In genomic region chr4:70409994-70410721, GRCm38 (mm10) we compare ENCODE assay signal across 8 mouse cellular contexts. TPM values are rescaled to one million over a fixed set of nuclear protein-coding genes. Genes with fewer than 3 reads are reported as not detected.
DNase-seq lines count a peak whose midpoint lies in the region; ATAC-seq and TF ChIP-seq lines count a peak whose summit lies in the region.

Gene Cdk5rap2 (minus strand): TSS chr4:70410443.

- peak within 1 kb of the TSS; percentile 86 for H3K27ac ChIP-seq in hindbrain, embryonic 13.5 days

- H3K4me2 ChIP-seq in hindbrain, embryonic 13.5 days, result peak within 1 kb of the TSS; percentile 70

- 0 out of 2 replicates have a peak, but pooled peaks cover under 1% of the 10 kb centered on the region for H3K36me3 ChIP-seq in hindbrain, embryonic 13.5 days

- TF ChIP-seq CTCF in Patski (IDR thresholded peaks at IDR 0.05), result no peak

- peaks cover 42% of the 10 kb centered on the region for H3K4me1 ChIP-seq in hindbrain, embryonic 13.5 days (replicated peaks)

- peak; percentile 86 for ATAC-seq in Patski
- peak; percentile 97 for ATAC-seq in hindbrain, embryonic 13.5 days (ENCODE audit: low FRiP score)

- in situ Hi-C loops in Patski (cut with MboI; ENCODE audit: low pct_unique_long_range_greater_than_20kb), result no loop called here

- no peaks in the 10 kb centered on the region for H3K9me3 ChIP-seq in hindbrain, embryonic 13.5 days

- H3K9ac ChIP-seq in hindbrain, embryonic 13.5 days, result peak within 1 kb of the TSS; percentile 80

- WGBS in hindbrain, embryonic 13.5 days, result under 1% methylated on average over 55 of the region's 55 CpGs

- CTCF ChIA-PET in Patski (lab: Charles Lee), result no interaction called here

- POLR2A ChIA-PET in Patski (lab: Charles Lee), result interaction anchor here (0.8 kb wide), 1 partner anchor 49 kb away, joined by 3 read pairs; no protein-coding TSS in a partner anchor

- peak within 1 kb of the TSS; percentile 68 for H3K4me3 ChIP-seq in hindbrain, embryonic 13.5 days

- peak; percentile 91 for DNase-seq in Patski (ENCODE audit: low read depth, low spot score)
- peak; percentile 95 to 96 for DNase-seq in cerebellum, postnatal 14 days
- peak; percentile 95 to 96 for DNase-seq in frontal cortex, postnatal 14 days (ENCODE audit: low spot score in 2 of 2)
- DNase-seq in layer of hippocampus, postnatal 25 days (ENCODE audit: extremely low spot score in 1 of 2, low spot score in 1 of 2), result peak; percentile 86 to 92
- DNase-seq in lung, postnatal 25 days (ENCODE audit: low spot score), result peak; percentile 97
- peak; percentile 97 for DNase-seq in retina, embryonic 14.5 days (ENCODE audit: low spot score)
- DNase-seq in thymus, postnatal 4 days, result peak; percentile 94

- no peaks in the 10 kb centered on the region for H3K27me3 ChIP-seq in Patski
- no peaks in the 10 kb centered on the region for H3K27me3 ChIP-seq in hindbrain, embryonic 13.5 days

RNA-seq across cellular contexts. Expression of gene Cdk5rap2, which starts in this region (rescaled TPM):
- 36.3 TPM for polyA plus RNA-seq in Patski (2021)
- 10.7 and 12.5 TPM in 2 replicates for polyA plus RNA-seq in hindbrain, embryonic 13.5 days (2015; fragmentation: Nextera tagmentation; extraction: Ambion mirVana)
- total RNA-seq in layer of hippocampus, postnatal 25 days (2021), result 1 to 10 TPM; 8.5 to 9.9 TPM

Comparison
In these comparisons a context has a peak if more than half of its experiments do, and no peak if none do; other contexts are left out.
1. Peak in every context shown above with its lines: DNase-seq, ATAC-seq, H3K4me3 ChIP-seq and H3K27ac ChIP-seq.